ENCODE assay signal across 9 mouse cellular contexts in the genomic region with DNA sequence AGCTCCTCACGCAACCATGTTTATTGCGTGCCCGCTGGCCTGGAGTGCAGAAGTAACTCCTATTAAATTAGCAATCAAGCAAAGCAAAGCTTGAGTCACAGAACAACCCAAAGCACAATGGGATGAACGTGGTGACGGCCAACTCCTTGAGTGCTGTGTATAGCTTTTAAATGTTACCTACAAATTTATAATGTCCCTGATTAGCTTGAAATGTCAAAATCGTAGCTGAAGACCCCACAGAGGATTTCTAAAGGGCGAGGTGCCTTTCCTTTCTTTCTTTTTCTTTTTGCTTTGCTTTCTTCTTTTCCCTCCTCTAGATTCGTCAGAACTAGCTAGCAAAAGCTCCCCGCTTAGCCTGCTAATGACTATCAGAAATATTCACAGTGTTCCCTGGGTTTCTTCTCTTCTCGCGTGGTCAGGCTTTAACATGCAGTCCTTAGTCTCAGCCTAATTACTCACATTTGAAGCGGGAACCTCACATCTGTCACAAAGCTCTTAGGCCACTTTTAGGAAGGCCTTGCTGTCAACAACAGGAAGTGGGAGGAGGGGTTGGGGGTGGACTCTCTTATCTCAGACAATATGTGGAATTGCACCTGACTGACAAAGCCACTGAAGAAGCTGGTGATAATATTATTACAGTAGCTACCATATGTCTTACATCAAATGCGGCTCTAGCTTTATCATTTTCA. TPM values are rescaled to one million over a fixed set of nuclear protein-coding genes. Genes with fewer than 3 reads are reported as not detected.
DNase-seq lines count a peak whose midpoint lies in the region; TF ChIP-seq lines count a peak whose summit lies in the region.
"Had no signal": no experiment of that assay in that cellular context is flagged by ENCODE, and none has a peak within 500 bp of the region (broad histone marks: within the 10 kb centered on the region; RNA-seq: fewer than 3 reads in every experiment).

No protein-coding gene starts in this region.

- no peaks in the 10 kb centered on the region for H3K27me3 ChIP-seq in liver, adult 2 months (ENCODE audit: control insufficient read depth, insufficient read depth, low read length)
- no peaks in the 10 kb centered on the region for H3K27me3 ChIP-seq in small intestine, adult 2 months (ENCODE audit: control insufficient read depth, insufficient read depth, low read length)

- no peak for TF ChIP-seq POLR2A in liver, adult 2 months (IDR thresholded peaks at IDR 0.05; ENCODE audit: extremely low read depth, insufficient read depth, low read length)
- no peak for TF ChIP-seq POLR2A in small intestine, adult 2 months (IDR thresholded peaks at IDR 0.05; ENCODE audit: low read depth, low read length)

- no peak overlapping the region for H3K4me3 ChIP-seq in liver, adult 2 months (ENCODE audit: insufficient read depth, low read depth, low read length)
- no peak overlapping the region for H3K4me3 ChIP-seq in small intestine, adult 2 months (ENCODE audit: low read depth, low read length)

- no peaks in the 10 kb centered on the region for H3K79me2 ChIP-seq in liver, adult 2 months (ENCODE audit: control insufficient read depth, insufficient read depth, low read length)

- no peaks in the 10 kb centered on the region for H3K4me1 ChIP-seq in liver, adult 2 months (ENCODE audit: control insufficient read depth, insufficient read depth, low read length)
- H3K4me1 ChIP-seq in small intestine, adult 2 months (ENCODE audit: control insufficient read depth, insufficient read depth, insufficient read length, low read length): no peaks in the 10 kb centered on the region

- no peak overlapping the region for H3K9ac ChIP-seq in liver, adult 2 months (ENCODE audit: low read depth, low read length)

- no peak overlapping the region for H3K27ac ChIP-seq in liver, adult 2 months (replicated peaks; ENCODE audit: insufficient read depth, low read depth, low read length)
- peak overlapping the region; percentile 79 for H3K27ac ChIP-seq in small intestine, adult 2 months (ENCODE audit: insufficient read depth, low read depth, low read length)

- no peak for TF ChIP-seq CTCF in liver, adult 2 months (IDR thresholded peaks at IDR 0.05; ENCODE audit: low read depth, low read length)
- no peak for TF ChIP-seq CTCF in small intestine, adult 2 months (IDR thresholded peaks at IDR 0.05; ENCODE audit: extremely low read depth, insufficient read length, insufficient replicate concordance, low read depth, low read length)

- no peaks in the 10 kb centered on the region for H3K36me3 ChIP-seq in liver, adult 2 months (ENCODE audit: control insufficient read depth, insufficient read depth, low read length)
- H3K36me3 ChIP-seq in small intestine, adult 2 months (ENCODE audit: control insufficient read depth, insufficient read depth, low read length): no peaks in the 10 kb centered on the region

- WGBS in liver, adult 2 months: 73% methylated on average over 13 of the region's 13 CpGs
- 69% methylated on average over 13 of the region's 13 CpGs for WGBS in small intestine, adult 2 months

- peak; percentile 27 for DNase-seq in lung, postnatal 36 days
- no peak for DNase-seq in lung, postnatal 4 days
- peak; percentile 53 for DNase-seq in embryo, embryonic 10.5 days (ENCODE audit: low spot score)
- DNase-seq in liver, adult 2 months (ENCODE audit: extremely low read depth, low read depth, low spot score): peak; percentile 9
- DNase-seq in cerebellum, postnatal 25 days: no peak
- DNase-seq in adrenal gland, postnatal 36 days: no peak
- DNase-seq in cerebellum, adult 9-10 months: no peak

RNA-seq across cellular contexts. Expression of a gene that starts 53.6 kb away (rescaled TPM):
- not detected in 2 replicates for total RNA-seq in liver, adult 2 months (2014; rRNA removed)
- not detected in 2 replicates for polyA plus RNA-seq in liver, adult 2 months (2012; rRNA removed)
- polyA plus RNA-seq in small intestine, adult 2 months (2012; rRNA removed): 0.14 and 0.28 TPM in 2 replicates
- under 1 TPM; 0.56 to 0.79 TPM for total RNA-seq in adrenal gland, postnatal 36 days (2021)
- total RNA-seq: heart, postnatal 10 days had no signal

Comparison
In these comparisons a context has a peak if more than half of its experiments do, and no peak if none do; other contexts are left out.
1. DNase-seq: peak in lung, postnatal 36 days (single experiment), embryo, embryonic 10.5 days (single experiment) and liver, adult 2 months (single experiment); none in lung, postnatal 4 days (0 of 2), cerebellum, postnatal 25 days (0 of 2), adrenal gland, postnatal 36 days (0 of 2) and cerebellum, adult 9-10 months (single experiment).